Mouse (Mus musculus): ENCODE data around the gene Map4. TPM values are rescaled to one million over a fixed set of nuclear protein-coding genes. Genes with fewer than 3 reads are reported as not detected.
"Not testable (repeated sequence)": the region's sequence is repeated elsewhere in the genome, so short reads cannot be mapped to it uniquely, and the experiment has no call there.

The Map4 gene
- polyA plus RNA-seq, 1 experiment from 2014 or later = 60.8 TPM

DNA sequence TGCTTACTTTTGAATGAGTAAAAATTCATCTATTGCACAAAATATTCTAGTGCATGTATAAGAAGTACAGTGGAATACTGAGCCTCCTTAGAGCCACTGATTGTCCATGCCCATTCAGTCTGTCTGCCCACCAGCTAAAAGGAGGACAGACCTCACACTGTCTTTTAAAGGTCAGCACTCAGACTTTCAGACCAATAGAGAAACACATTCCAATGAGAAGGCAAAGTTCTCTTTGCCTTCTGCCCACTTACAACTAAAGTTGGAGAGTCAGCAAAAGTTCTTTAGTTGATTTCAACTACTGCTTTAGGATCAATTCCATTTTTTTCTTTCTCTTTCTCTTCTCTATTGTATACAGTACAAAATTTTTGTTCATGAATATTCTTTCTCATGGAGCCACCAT, 33.5 kb downstream of the Map4 start:
- DNase-seq (ENCODE audit: low spot score) (no peak), ATAC-seq (replicated peaks; ENCODE audit: low FRiP score, low TSS enrichment, low read depth) (no peak)
- no peak overlapping the region for H3K9ac ChIP-seq (ENCODE audit: low read length)
- peaks cover 10% of the 10 kb centered on the region; the same call in 1 of the 2 replicates for H3K4me1 ChIP-seq (replicated peaks; ENCODE audit: control insufficient read depth, insufficient read depth, low read length)
- no peaks in the 10 kb centered on the region for H3K36me3 ChIP-seq (ENCODE audit: control insufficient read depth, insufficient read depth, low read length)
- no peaks in the 10 kb centered on the region for H3K9me3 ChIP-seq (ENCODE audit: control insufficient read depth, low read length)
- H3K27me3 ChIP-seq (replicated peaks; ENCODE audit: control insufficient read depth, insufficient read depth, low read length) = no peaks in the 10 kb centered on the region
- no peak overlapping the region for H3K4me2 ChIP-seq (ENCODE audit: low read length)
- H3K27ac ChIP-seq (ENCODE audit: low read depth) = no peak overlapping the region
- no peak overlapping the region for H3K4me3 ChIP-seq (ENCODE audit: low read depth, low read length)

- no peaks in the 10 kb centered on the region for H3K9me3 ChIP-seq (ENCODE audit: control insufficient read depth, low read length)
- no peaks in the 10 kb centered on the region for H3K36me3 ChIP-seq (ENCODE audit: control insufficient read depth, insufficient read depth, low read length)
- H3K9ac ChIP-seq (ENCODE audit: low read length) = no peak overlapping the region
- ATAC-seq (replicated peaks; ENCODE audit: low FRiP score, low TSS enrichment, low read depth) (no peak), DNase-seq (ENCODE audit: low spot score) (no peak)
- 43% methylated on average over 4 of the region's 4 CpGs for WGBS
- no peak overlapping the region for H3K27ac ChIP-seq (ENCODE audit: low read depth)
- no peak overlapping the region for H3K4me2 ChIP-seq (ENCODE audit: low read length)
- H3K4me1 ChIP-seq (replicated peaks; ENCODE audit: control insufficient read depth, insufficient read depth, low read length) = peaks cover 10% of the 10 kb centered on the region; the same call in 1 of the 2 replicates
- H3K27me3 ChIP-seq (replicated peaks; ENCODE audit: control insufficient read depth, insufficient read depth, low read length) = no peaks in the 10 kb centered on the region
- no peak overlapping the region for H3K4me3 ChIP-seq (ENCODE audit: low read depth, low read length)
Measured at GRCm38 (mm10) chr9:109968351-109969116, 37.3 kb downstream of the Map4 start.

DNA sequence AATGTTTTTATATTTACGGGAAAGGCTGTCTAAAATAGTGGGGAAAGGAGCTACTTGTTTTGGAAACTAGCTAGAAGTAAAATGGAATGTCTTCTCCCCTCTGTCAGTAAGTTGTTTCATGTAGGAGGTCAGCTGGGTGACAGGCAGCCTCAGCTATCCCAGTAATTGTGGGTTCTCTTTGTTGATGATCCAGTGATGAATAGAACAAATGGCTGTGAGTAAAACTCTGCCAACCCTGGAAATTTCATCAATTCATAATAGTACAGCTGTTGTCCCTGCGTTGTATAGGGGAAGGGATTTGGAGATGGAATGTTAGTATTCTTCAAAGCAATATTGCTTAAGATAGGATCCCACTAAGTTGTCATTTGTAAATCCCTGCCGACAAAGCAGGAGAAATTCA, 37.9 kb downstream of the Map4 start:
- DNase-seq (ENCODE audit: low spot score) (no peak), ATAC-seq (replicated peaks; ENCODE audit: low FRiP score, low TSS enrichment, low read depth) (no peak)
- no peaks in the 10 kb centered on the region for H3K27me3 ChIP-seq (replicated peaks; ENCODE audit: control insufficient read depth, insufficient read depth, low read length)
- H3K9ac ChIP-seq (ENCODE audit: low read length) = no peak overlapping the region
- no peak overlapping the region for H3K4me3 ChIP-seq (ENCODE audit: low read depth, low read length)
- H3K4me1 ChIP-seq (replicated peaks; ENCODE audit: control insufficient read depth, insufficient read depth, low read length) = peaks cover 10% of the 10 kb centered on the region; the same call in 1 of the 2 replicates
- no peak overlapping the region for H3K4me2 ChIP-seq (ENCODE audit: low read length)
- no peaks in the 10 kb centered on the region for H3K36me3 ChIP-seq (ENCODE audit: control insufficient read depth, insufficient read depth, low read length)
- H3K9me3 ChIP-seq (ENCODE audit: control insufficient read depth, low read length) = no peaks in the 10 kb centered on the region
- no peak overlapping the region for H3K27ac ChIP-seq (ENCODE audit: low read depth)
- WGBS = 53% methylated on average over 3 of the region's 3 CpGs

GRCm38 (mm10) chr9:109969792-109970336, 38.6 kb downstream of the Map4 start:
- 76% methylated on average over 4 of the region's 4 CpGs for WGBS
- no peaks in the 10 kb centered on the region for H3K36me3 ChIP-seq (ENCODE audit: control insufficient read depth, insufficient read depth, low read length)
- ATAC-seq (replicated peaks; ENCODE audit: low FRiP score, low TSS enrichment, low read depth) = no peak
- DNase-seq (ENCODE audit: low spot score) = no peak
- H3K27ac ChIP-seq (ENCODE audit: low read depth) = no peak overlapping the region
- H3K9ac ChIP-seq (ENCODE audit: low read length) = no peak overlapping the region
- no peak overlapping the region for H3K4me2 ChIP-seq (ENCODE audit: low read length)
- no peak overlapping the region for H3K4me3 ChIP-seq (ENCODE audit: low read depth, low read length)
- no peaks in the 10 kb centered on the region for H3K9me3 ChIP-seq (ENCODE audit: control insufficient read depth, low read length)
- H3K4me1 ChIP-seq (replicated peaks; ENCODE audit: control insufficient read depth, insufficient read depth, low read length) = peaks cover 10% of the 10 kb centered on the region; the same call in 1 of the 2 replicates
- no peaks in the 10 kb centered on the region for H3K27me3 ChIP-seq (replicated peaks; ENCODE audit: control insufficient read depth, insufficient read depth, low read length)

GRCm38 (mm10) chr9:109971711-109972110, 40.5 kb downstream of the Map4 start:
- H3K4me2 ChIP-seq (ENCODE audit: low read length); H3K36me3 ChIP-seq (ENCODE audit: control insufficient read depth, insufficient read depth, low read length); ATAC-seq (replicated peaks; ENCODE audit: low FRiP score, low TSS enrichment, low read depth); DNase-seq (ENCODE audit: low spot score); H3K9ac ChIP-seq (ENCODE audit: low read length); H3K9me3 ChIP-seq (ENCODE audit: control insufficient read depth, low read length); H3K27me3 ChIP-seq (replicated peaks; ENCODE audit: control insufficient read depth, insufficient read depth, low read length); H3K27ac ChIP-seq (ENCODE audit: low read depth); H3K4me3 ChIP-seq (ENCODE audit: low read depth, low read length): not testable (repeated sequence)
- peaks cover 10% of the 10 kb centered on the region; the same call in 1 of the 2 replicates for H3K4me1 ChIP-seq (replicated peaks; ENCODE audit: control insufficient read depth, insufficient read depth, low read length)
- WGBS = 93% methylated on average over 5 of the region's 5 CpGs

DNA sequence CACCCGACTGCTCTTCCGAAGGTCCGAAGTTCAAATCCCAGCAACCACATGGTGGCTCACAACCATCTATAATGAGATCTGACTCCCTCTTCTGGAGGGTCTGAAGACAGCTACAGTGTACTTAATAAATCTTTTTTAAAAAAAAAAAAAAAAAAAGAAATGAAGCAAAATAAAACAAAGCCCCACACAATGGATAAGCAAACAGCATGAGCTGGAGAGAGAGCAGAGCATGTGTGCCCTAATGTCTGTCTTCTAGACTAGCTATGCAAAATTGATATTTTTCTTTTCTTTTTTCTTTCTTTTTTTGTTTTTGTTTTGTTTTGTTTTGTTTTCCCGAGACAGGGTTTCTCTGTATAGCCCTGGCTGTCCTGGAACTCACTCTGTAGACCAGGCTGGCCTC, 49.0 kb downstream of the Map4 start:
- not testable (repeated sequence) for DNase-seq (ENCODE audit: low spot score); H3K9ac ChIP-seq (ENCODE audit: low read length); H3K27ac ChIP-seq (ENCODE audit: low read depth); H3K4me2 ChIP-seq (ENCODE audit: low read length); ATAC-seq (replicated peaks; ENCODE audit: low FRiP score, low TSS enrichment, low read depth); H3K4me1 ChIP-seq (replicated peaks; ENCODE audit: control insufficient read depth, insufficient read depth, low read length); H3K27me3 ChIP-seq (replicated peaks; ENCODE audit: control insufficient read depth, insufficient read depth, low read length); H3K9me3 ChIP-seq (ENCODE audit: control insufficient read depth, low read length); H3K4me3 ChIP-seq (ENCODE audit: low read depth, low read length)
- H3K36me3 ChIP-seq (ENCODE audit: control insufficient read depth, insufficient read depth, low read length) = peaks cover 29% of the 10 kb centered on the region; the same call in 1 of the 2 replicates
- 93% methylated on average over 4 of the region's 4 CpGs for WGBS

GRCm38 (mm10) chr9:109985416-109985815, 54.2 kb downstream of the Map4 start:
- H3K27me3 ChIP-seq (replicated peaks; ENCODE audit: control insufficient read depth, insufficient read depth, low read length) = no peaks in the 10 kb centered on the region
- 28% methylated on average over 4 of the region's 4 CpGs for WGBS
- peak; percentile 59 for DNase-seq (ENCODE audit: low spot score)
- H3K36me3 ChIP-seq (ENCODE audit: control insufficient read depth, insufficient read depth, low read length) = peaks cover 15% of the 10 kb centered on the region; the same call in 1 of the 2 replicates
- H3K4me2 ChIP-seq (ENCODE audit: low read length) = no peak overlapping the region
- no peak overlapping the region for H3K27ac ChIP-seq (ENCODE audit: low read depth)
- no peaks in the 10 kb centered on the region for H3K4me1 ChIP-seq (replicated peaks; ENCODE audit: control insufficient read depth, insufficient read depth, low read length)
- no peaks in the 10 kb centered on the region for H3K9me3 ChIP-seq (ENCODE audit: control insufficient read depth, low read length)
- no peak overlapping the region for H3K9ac ChIP-seq (ENCODE audit: low read length)
- peak; percentile 70 for ATAC-seq (replicated peaks; ENCODE audit: low FRiP score, low TSS enrichment, low read depth)
- H3K4me3 ChIP-seq (ENCODE audit: low read depth, low read length) = no peak overlapping the region

GRCm38 (mm10) chr9:109989084-109989483, 57.8 kb downstream of the Map4 start:
- 89% methylated on average over 1 of the region's 1 CpGs for WGBS
- Histone ChIP-seq H3K4me2 (ENCODE audit: low read length) (no peak overlapping the region), H3K27me3 (replicated peaks; ENCODE audit: control insufficient read depth, insufficient read depth, low read length) (no peaks in the 10 kb centered on the region), H3K4me3 (ENCODE audit: low read depth, low read length) (no peak overlapping the region), H3K4me1 (replicated peaks; ENCODE audit: control insufficient read depth, insufficient read depth, low read length) (no peaks in the 10 kb centered on the region), H3K27ac (ENCODE audit: low read depth) (no peak overlapping the region), H3K9me3 (ENCODE audit: control insufficient read depth, low read length) (no peaks in the 10 kb centered on the region), H3K9ac (ENCODE audit: low read length) (no peak overlapping the region), H3K36me3 (ENCODE audit: control insufficient read depth, insufficient read depth, low read length) (no peaks in the 10 kb centered on the region)
- no peak for ATAC-seq (replicated peaks; ENCODE audit: low FRiP score, low TSS enrichment, low read depth)
- no peak for DNase-seq (ENCODE audit: low spot score)

- H3K4me3 ChIP-seq (ENCODE audit: low read depth, low read length) = no peak overlapping the region
- H3K36me3 ChIP-seq (ENCODE audit: control insufficient read depth, insufficient read depth, low read length) = 0 out of 2 replicates have a peak, but pooled peaks cover 4% of the 10 kb centered on the region
- DNase-seq (ENCODE audit: low spot score) = no peak
- H3K27me3 ChIP-seq (replicated peaks; ENCODE audit: control insufficient read depth, insufficient read depth, low read length) = no peaks in the 10 kb centered on the region
- no peak overlapping the region for H3K9ac ChIP-seq (ENCODE audit: low read length)
- H3K4me1 ChIP-seq (replicated peaks; ENCODE audit: control insufficient read depth, insufficient read depth, low read length) = no peaks in the 10 kb centered on the region
- H3K9me3 ChIP-seq (ENCODE audit: control insufficient read depth, low read length) = no peaks in the 10 kb centered on the region
- H3K4me2 ChIP-seq (ENCODE audit: low read length) = no peak overlapping the region
- 94% methylated on average over 4 of the region's 4 CpGs for WGBS
- no peak for ATAC-seq (replicated peaks; ENCODE audit: low FRiP score, low TSS enrichment, low read depth)
- no peak overlapping the region for H3K27ac ChIP-seq (ENCODE audit: low read depth)
Measured at GRCm38 (mm10) chr9:109997441-109997840, 66.2 kb downstream of the Map4 start.

All from intestine, embryonic 14.5 days (tissue).